Mouse (Mus musculus) liver, embryonic 12.5 days (tissue): ENCODE results near the gene Rpl5. TPM values are rescaled to one million over a fixed set of nuclear protein-coding genes. Genes with fewer than 3 reads are reported as not detected.
A peak's percentile ranks its signal among the peaks of the same experiment; 100 is the strongest.
"Not testable (repeated sequence)": the region's sequence is repeated elsewhere in the genome, so short reads cannot be mapped to it uniquely, and the experiment has no call there.

ENCODE experiments used
- ATAC-seq: fragments of 200-750 bp; cut with Nextera tagmentation; 2 replicates; pipeline ENCODE4 v1.8.0; 2017; ENCODE audit warnings: moderate number of reproducible peaks, mild to moderate bottlenecking, moderate library complexity
- H3K27ac ChIP-seq: fragments of 300-500 bp; sonication (generic); 2 replicates; pipeline ENCODE4 v1.5.1; 2016; ENCODE audit warnings: mild to moderate bottlenecking
- H3K27me3 ChIP-seq: fragments of 300-500 bp; sonication (generic); replicated peaks from 2 replicates; pipeline ENCODE4 v1.6.1; 2016; ENCODE audit warnings: mild to moderate bottlenecking, moderate library complexity
- H3K36me3 ChIP-seq: fragments of 300-500 bp; sonication (generic); 2 replicates; pipeline ENCODE4 v1.6.1; 2016; ENCODE audit warnings: mild to moderate bottlenecking, moderate library complexity
- H3K4me1 ChIP-seq: fragments of 300-500 bp; sonication (generic); 2 replicates; pipeline ENCODE4 v1.6.1; 2016
- H3K4me2 ChIP-seq: fragments of 300-500 bp; sonication (generic); 2 replicates; pipeline ENCODE4 v1.6.1; 2016; ENCODE audit warnings: mild to moderate bottlenecking, moderate library complexity
- H3K4me3 ChIP-seq: fragments of 300-500 bp; sonication (generic); 2 replicates; pipeline ENCODE4 v1.5.1; 2016; ENCODE audit warnings: mild to moderate bottlenecking, moderate library complexity
- H3K9ac ChIP-seq: fragments of 300-500 bp; sonication (generic); 2 replicates; pipeline ENCODE4 v1.6.1; 2016; ENCODE audit warnings: mild to moderate bottlenecking, moderate library complexity
- H3K9me3 ChIP-seq: fragments of 300-500 bp; sonication (generic); replicated peaks from 2 replicates; pipeline ENCODE4 v1.6.1; 2016; ENCODE audit warnings: mild to moderate bottlenecking, moderate library complexity
- WGBS: fragments of 180-500 bp; shearing (Covaris S2); methylation state at CpG from one replicate; pipeline ENCODE4 v1.1.7; 2016; ENCODE audit not compliant: insufficient replicate concordance; 5-methylcytosine and 5-hydroxymethylcytosine counted together
- polyA plus RNA-seq: library from polyadenylated mRNA; unstranded; fragments of >200 nt; fragmentation: Nextera tagmentation; extraction: Ambion mirVana; gene quantifications from 2 replicates; pipeline ENCODE4 v1.2.1, GENCODE M21; 2016

Rpl5 gene
- polyA plus RNA-seq, 1 experiment from 2014 or later, result 58.8 TPM

DNA sequence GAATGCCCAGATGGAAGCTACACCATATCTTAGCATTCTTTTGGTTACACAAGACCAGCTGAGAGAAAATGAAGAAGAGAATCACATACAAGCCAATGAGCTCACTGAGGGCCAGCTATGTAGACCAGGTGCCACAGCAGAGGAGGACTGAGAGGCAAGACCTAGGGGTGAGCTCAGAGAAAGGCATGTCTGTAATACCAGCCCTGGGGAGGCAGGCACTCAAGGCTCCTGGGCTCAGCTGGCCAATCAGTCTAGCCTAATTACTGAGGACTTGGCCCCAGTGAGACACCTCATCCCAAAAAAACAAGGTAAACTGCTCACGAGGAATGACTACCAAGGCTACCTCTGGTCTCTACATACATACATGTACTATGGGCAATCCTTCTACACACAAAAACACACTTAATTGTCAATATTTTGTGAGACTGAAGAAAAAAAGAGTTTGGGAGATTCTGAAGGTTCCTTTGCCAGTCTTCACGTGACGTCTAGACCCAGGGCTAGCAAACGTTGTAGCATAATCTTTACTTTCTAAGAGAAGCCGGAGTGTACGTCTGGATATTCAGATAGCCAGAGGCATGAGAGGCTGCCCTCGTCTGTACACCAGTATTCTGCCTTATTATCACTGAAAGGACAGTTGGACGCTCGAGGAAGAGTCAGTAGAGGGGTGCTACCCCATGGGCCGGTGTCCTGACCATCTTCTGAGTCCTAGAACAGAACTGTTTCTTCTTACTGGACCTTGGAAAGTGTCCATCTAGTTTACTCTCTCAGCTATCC lies 34.7 kb downstream of the Rpl5 start:
- H3K4me1 ChIP-seq, result peaks cover 29% of the 10 kb centered on the region
- peak; percentile 76 for ATAC-seq
- no peaks in the 10 kb centered on the region for H3K9me3 ChIP-seq
- H3K27me3 ChIP-seq, result no peaks in the 10 kb centered on the region
- 45% methylated on average over 10 of the region's 10 CpGs for WGBS
- H3K9ac ChIP-seq, result 0 out of 2 replicates have a peak overlapping the region, but pooled peaks have one; percentile 7
- no peak overlapping the region for H3K4me3 ChIP-seq
- H3K36me3 ChIP-seq, result no peaks in the 10 kb centered on the region
- peak overlapping the region; percentile 72 for H3K27ac ChIP-seq
- peak overlapping the region; percentile 26; the same call in 1 of the 2 replicates for H3K4me2 ChIP-seq

DNA sequence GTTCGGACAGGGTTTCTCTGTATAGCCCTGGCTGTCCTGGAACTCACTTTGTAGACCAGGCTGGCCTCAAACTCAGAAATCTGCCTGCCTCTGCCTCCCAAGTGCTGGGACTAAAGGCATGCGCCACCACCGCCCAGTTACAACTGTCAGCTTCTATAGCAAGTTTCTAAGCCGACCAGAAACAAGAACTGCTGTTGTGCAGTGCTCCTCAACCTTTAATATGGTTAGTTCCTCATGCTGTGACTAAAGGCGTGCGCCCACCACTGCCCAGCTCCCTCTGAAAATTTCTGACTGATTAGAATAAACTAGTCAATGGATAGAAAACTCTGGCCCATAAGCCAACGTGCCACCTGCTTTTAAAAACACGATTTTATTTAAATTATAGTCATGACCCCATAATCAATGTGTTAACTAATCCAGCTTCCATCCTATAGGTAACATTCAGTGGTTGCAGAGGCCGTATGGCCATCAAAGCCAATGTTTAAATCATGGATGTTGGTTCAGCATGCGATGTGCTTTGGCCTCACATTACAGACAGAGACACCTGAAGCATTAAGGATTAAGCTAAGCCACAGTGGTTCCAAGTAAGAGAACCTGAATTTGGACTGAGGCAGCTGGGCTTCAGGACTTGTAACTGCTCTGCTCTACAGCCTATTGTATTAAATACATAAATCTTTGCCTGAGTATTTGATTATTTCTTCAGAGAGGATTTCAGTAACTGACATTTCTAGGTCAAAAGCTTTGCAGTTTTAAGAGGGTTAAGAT lies 36.5 kb downstream of the Rpl5 start:
- WGBS, result 74% methylated on average over 10 of the region's 10 CpGs

DNA sequence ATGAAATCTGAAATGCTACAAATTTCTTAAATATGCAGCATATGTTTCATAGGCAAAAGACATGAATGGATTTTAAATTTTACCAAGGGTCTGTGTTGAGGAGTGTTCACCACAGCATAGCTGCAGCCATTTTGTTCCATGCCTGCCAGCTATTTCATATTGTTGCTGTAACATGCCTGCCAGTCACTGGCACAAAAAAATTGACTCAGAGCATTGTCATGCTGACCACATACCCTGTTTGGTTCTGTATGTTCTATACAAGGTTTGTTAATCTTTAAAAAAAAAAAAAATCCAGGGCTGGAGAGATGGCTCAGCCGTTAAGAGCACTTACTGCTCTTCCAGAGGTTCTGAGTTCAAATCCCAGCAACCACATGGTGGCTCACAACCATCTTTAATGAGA lies 38.2 kb downstream of the Rpl5 start:
- not testable (repeated sequence) for H3K36me3 ChIP-seq, H3K4me2 ChIP-seq, ATAC-seq, H3K4me3 ChIP-seq, H3K27me3 ChIP-seq, H3K9ac ChIP-seq, H3K27ac ChIP-seq, H3K9me3 ChIP-seq
- 65% methylated on average over 1 of the region's 1 CpGs for WGBS
- peaks cover 30% of the 10 kb centered on the region for H3K4me1 ChIP-seq

More for the DNA sequence above, 36.5 kb downstream of the Rpl5 start:
- Histone ChIP-seq H3K27me3 (no peaks in the 10 kb centered on the region), H3K36me3 (no peaks in the 10 kb centered on the region), H3K4me1 (peaks cover 30% of the 10 kb centered on the region), H3K27ac (no peak overlapping the region), H3K4me2 (no peak overlapping the region), H3K9ac (no peak overlapping the region), H3K9me3 (no peaks in the 10 kb centered on the region), H3K4me3 (no peak overlapping the region)
- ATAC-seq, result no peak

DNA sequence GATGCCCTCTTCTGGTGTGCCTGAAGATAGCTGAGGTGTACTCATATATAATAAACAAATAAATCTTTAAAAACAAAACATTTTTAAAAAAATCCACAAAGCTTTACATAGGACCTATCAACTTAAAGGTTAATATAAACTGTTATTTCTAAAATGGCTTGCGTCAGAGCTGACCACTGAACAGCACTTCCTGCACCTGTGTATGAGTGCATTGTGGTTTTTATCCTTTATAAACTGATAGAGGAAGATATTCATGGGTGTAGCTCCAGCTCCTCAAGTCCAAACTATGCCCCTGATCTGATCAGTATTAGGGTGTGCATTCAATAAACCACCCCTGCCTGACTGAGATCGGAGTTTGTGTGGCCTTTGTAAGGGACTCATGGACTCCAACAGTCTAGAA lies 38.6 kb downstream of the Rpl5 start:
- 81% methylated on average over 2 of the region's 2 CpGs for WGBS

DNA sequence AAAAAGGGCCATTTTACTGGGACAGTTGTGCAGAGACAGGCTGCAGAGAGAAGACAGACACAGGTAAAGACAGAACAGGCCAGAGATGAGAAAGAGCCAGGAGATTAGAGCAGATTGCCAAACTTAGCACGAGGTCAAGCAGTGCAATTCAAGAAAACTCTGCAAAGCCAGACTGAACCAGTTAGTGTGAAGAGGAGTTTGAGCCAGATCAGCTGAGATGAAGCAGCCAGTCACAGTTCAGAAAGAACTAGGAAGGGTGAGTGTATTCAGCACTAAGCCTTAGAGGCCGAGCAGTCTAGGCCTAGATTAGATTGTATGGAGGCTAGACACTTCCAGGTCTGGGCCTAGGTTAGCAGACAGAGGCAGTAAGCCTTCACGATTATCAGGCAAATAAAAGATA lies 39.4 kb downstream of the Rpl5 start:
- ATAC-seq, result no peak
- Histone ChIP-seq H3K4me1 (peaks cover 19% of the 10 kb centered on the region), H3K36me3 (no peaks in the 10 kb centered on the region), H3K9ac (no peak overlapping the region), H3K27me3 (no peaks in the 10 kb centered on the region), H3K27ac (no peak overlapping the region), H3K4me3 (no peak overlapping the region), H3K9me3 (no peaks in the 10 kb centered on the region), H3K4me2 (no peak overlapping the region)
- 66% methylated on average over 3 of the region's 3 CpGs for WGBS

More for the DNA sequence above, 38.6 kb downstream of the Rpl5 start:
- Histone ChIP-seq H3K36me3 (no peaks in the 10 kb centered on the region), H3K9me3 (no peaks in the 10 kb centered on the region), H3K4me2 (no peak overlapping the region), H3K9ac (no peak overlapping the region), H3K27ac (no peak overlapping the region), H3K4me1 (peaks cover 26% of the 10 kb centered on the region), H3K27me3 (no peaks in the 10 kb centered on the region), H3K4me3 (no peak overlapping the region)
- ATAC-seq, result no peak

DNA sequence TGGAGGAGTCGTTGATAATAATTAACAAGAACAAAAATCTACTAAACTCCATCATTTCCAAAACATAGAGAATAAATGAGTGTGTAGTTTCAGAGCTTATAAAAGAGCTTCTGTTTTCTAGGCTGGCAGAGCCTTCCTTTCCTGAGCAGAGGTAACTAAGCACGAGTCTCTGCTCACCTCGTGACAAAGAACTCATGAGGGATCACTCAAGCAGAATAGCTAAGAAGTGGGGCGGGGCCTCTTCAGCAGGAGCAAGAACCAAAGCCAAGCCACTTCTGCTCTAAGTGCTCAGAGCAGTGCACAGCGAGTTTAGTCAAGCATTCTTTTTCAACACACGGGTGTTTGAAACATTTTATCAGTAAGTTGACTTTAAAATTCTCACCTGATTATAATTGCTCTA lies 40.9 kb downstream of the Rpl5 start:
- 56% methylated on average over 6 of the region's 6 CpGs for WGBS
- no peak overlapping the region for H3K27ac ChIP-seq
- no peaks in the 10 kb centered on the region for H3K27me3 ChIP-seq
- no peaks in the 10 kb centered on the region for H3K36me3 ChIP-seq
- no peak overlapping the region for H3K9ac ChIP-seq
- no peak overlapping the region for H3K4me3 ChIP-seq
- no peak for ATAC-seq
- H3K4me2 ChIP-seq, result no peak overlapping the region
- peaks cover 16% of the 10 kb centered on the region for H3K4me1 ChIP-seq
- no peaks in the 10 kb centered on the region for H3K9me3 ChIP-seq

DNA sequence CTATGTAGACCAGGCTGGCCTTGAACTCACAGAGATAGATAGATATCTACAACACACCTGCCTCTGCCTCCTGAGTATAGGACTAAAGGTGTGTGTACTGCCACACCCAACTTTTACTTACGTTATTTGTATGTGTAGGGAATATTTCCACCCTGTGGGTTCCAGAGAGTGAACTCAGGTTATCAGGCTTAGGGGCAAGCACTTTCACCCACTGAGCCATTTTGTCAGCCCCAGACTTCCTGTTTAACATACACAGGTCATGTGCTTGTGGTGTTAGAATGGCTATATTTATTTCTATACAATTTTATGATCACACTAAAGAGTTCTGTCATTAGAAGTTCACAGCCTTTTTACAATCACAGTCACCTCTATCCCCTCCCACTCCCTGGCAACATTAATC lies 42.6 kb downstream of the Rpl5 start:
- Histone ChIP-seq H3K27me3 (no peaks in the 10 kb centered on the region), H3K9ac (no peak overlapping the region)
- 38% methylated on average over 1 of the region's 1 CpGs for WGBS

DNA sequence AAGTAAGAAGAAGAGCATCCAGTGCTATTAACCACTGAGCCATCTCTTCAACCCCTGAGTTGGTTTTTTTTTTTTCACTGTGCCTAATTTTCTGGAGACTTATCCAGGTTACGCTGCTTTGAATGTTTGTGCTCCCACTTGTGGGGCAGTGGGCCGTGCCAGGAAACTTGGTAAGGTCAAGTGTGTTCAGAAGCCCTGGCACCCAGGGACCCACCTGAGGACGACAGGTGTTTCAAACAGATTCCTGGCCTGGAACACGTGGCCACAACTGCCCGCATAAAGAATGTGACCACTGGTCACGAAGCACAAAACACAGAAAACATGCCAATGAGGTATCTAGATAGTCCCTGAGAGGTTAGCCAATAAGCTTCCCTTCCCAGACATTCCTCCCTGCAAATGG lies 43.2 kb downstream of the Rpl5 start:
- Histone ChIP-seq H3K9ac (no peak overlapping the region), H3K4me2 (no peak overlapping the region), H3K27ac (no peak overlapping the region), H3K9me3 (no peaks in the 10 kb centered on the region), H3K36me3 (no peaks in the 10 kb centered on the region), H3K4me3 (no peak overlapping the region), H3K27me3 (no peaks in the 10 kb centered on the region), H3K4me1 (peaks cover 28% of the 10 kb centered on the region)
- 80% methylated on average over 6 of the region's 6 CpGs for WGBS
- no peak for ATAC-seq

More for the DNA sequence above, 42.6 kb downstream of the Rpl5 start:
- ATAC-seq, result no peak
- Histone ChIP-seq H3K27ac (no peak overlapping the region), H3K36me3 (no peaks in the 10 kb centered on the region), H3K4me2 (no peak overlapping the region), H3K4me1 (peaks cover 28% of the 10 kb centered on the region), H3K9me3 (no peaks in the 10 kb centered on the region), H3K4me3 (no peak overlapping the region)

DNA sequence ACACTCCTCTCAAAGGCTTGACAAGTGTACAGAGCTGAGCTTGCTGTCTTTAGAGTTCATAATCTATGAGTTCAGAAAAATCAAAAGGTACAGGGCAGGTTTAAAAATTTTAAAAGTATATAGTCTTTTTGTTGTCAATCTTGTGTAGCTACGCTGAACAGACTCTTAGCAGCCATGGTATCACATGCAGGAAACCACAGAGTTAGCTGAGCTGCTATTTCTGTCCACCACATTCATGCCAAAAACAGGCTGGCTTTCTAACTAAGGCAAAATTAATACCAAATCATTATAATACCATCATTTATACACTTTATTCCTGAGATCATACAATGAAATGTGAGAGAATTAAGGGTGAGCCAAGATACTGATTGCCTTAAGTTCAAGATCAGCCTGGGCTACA lies 46.2 kb downstream of the Rpl5 start:
- no peak for ATAC-seq
- no peak overlapping the region for H3K9ac ChIP-seq
- no peaks in the 10 kb centered on the region for H3K27me3 ChIP-seq
- WGBS, result 38% methylated on average over 1 of the region's 1 CpGs
- H3K9me3 ChIP-seq, result no peaks in the 10 kb centered on the region
- no peaks in the 10 kb centered on the region for H3K36me3 ChIP-seq
- peaks cover 30% of the 10 kb centered on the region for H3K4me1 ChIP-seq
- H3K4me3 ChIP-seq, result no peak overlapping the region
- no peak overlapping the region for H3K27ac ChIP-seq
- no peak overlapping the region for H3K4me2 ChIP-seq

DNA sequence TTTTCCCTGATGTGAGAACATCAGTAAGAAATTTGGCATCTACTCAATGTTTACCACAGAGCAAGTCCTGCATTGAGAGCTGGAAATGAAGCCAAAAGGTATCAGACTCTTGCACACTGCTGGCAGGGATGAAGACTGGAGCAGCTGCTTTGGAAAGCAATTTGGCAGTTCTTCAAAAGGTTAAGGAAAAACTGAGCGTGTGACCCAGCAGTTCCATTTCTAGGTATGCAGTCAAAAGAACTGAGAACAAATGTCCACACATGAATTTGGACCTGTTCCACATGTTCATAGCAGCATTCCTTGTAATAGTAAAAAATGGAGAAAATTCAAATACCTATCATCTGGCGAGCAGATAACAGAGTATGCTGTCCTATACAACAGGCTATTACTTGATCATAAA lies 47.2 kb downstream of the Rpl5 start:
- no peaks in the 10 kb centered on the region for H3K9me3 ChIP-seq
- no peak overlapping the region for H3K9ac ChIP-seq
- no peak overlapping the region for H3K4me3 ChIP-seq
- H3K27ac ChIP-seq, result no peak overlapping the region
- no peaks in the 10 kb centered on the region for H3K36me3 ChIP-seq
- peaks cover 31% of the 10 kb centered on the region for H3K4me1 ChIP-seq
- H3K4me2 ChIP-seq, result no peak overlapping the region
- no peaks in the 10 kb centered on the region for H3K27me3 ChIP-seq
- WGBS, result 67% methylated on average over 2 of the region's 2 CpGs
- ATAC-seq, result no peak

DNA sequence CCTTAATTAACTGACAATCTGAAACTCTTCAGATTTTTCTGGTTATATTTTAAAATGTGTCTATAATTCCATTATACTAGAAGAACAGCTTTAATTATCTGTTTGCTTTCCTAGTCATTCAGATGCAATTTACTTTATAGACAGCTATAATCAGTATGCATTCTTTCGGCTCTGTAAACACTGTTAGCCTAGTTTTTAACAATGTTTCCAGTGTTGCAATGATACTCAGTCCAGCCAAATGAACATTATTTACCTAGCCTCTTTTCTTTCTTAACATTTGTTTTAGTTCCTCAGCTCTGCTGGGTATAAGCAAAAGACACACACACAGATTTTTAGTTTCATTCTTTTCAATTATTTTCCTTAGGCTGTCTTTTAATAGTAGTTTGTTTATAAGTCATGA lies 48.6 kb downstream of the Rpl5 start:
- H3K4me2 ChIP-seq, result no peak overlapping the region
- H3K27me3 ChIP-seq, result no peaks in the 10 kb centered on the region
- no peak for ATAC-seq
- peak overlapping the region; percentile 5; the same call in 1 of the 2 replicates for H3K27ac ChIP-seq
- 91% methylated on average over 1 of the region's 1 CpGs for WGBS
- no peak overlapping the region for H3K9ac ChIP-seq
- peaks cover 31% of the 10 kb centered on the region for H3K4me1 ChIP-seq
- H3K4me3 ChIP-seq, result no peak overlapping the region
- no peaks in the 10 kb centered on the region for H3K9me3 ChIP-seq
- H3K36me3 ChIP-seq, result no peaks in the 10 kb centered on the region

DNA sequence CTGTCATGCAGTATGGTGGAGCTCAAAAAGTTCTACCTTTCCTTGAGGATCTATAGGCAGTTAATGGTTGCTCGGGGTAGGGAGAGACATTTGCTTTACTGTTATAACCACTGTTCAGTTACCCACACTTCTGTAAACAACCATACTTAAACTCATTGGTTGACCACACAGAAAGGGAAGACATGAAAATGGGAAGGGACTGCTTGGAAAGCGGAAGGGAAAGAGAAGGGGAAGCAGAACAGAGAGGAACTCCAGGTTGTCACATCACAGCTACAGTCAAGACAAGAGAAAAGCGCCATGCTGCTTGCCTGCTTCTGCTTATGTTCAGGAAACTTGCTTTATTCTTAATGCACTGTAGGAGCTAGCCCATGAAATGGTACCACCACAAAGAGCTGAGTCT lies 49.3 kb downstream of the Rpl5 start:
- Histone ChIP-seq H3K27ac (0 out of 2 replicates have a peak overlapping the region, but pooled peaks have one; percentile 5), H3K4me2 (no peak overlapping the region), H3K27me3 (no peaks in the 10 kb centered on the region), H3K9ac (no peak overlapping the region), H3K4me1 (peaks cover 31% of the 10 kb centered on the region), H3K4me3 (no peak overlapping the region), H3K36me3 (no peaks in the 10 kb centered on the region), H3K9me3 (no peaks in the 10 kb centered on the region)
- no peak for ATAC-seq
- WGBS, result 53% methylated on average over 3 of the region's 3 CpGs
